Mouse (Mus musculus) heart, embryonic 13.5 days (tissue): ENCODE measurements at regions not wholly inside any gene's neighbourhood (a gene's known extent, or its start where the extent isn't known, plus 50 kb on each side); places are given as distances from the start of the nearest gene placed in this dataset.

ENCODE experiments used
- ATAC-seq: fragments of 200-750 bp; cut with Nextera tagmentation; 2 replicates; pipeline ENCODE4 v1.8.0; 2017; ENCODE audit warnings: moderate TSS enrichment; ENCODE audit not compliant: insufficient number of reproducible peaks, low FRiP score, low TSS enrichment; ENCODE audit errors: extremely low read depth
- H3K27ac ChIP-seq: fragments of 300-500 bp; sonication (generic); replicated peaks from 2 replicates; pipeline ENCODE4 v1.5.1; 2015; ENCODE audit warnings: moderate library complexity, mild to moderate bottlenecking, inconsistent platforms
- H3K27me3 ChIP-seq: fragments of 300-500 bp; sonication (generic); replicated peaks from 2 replicates; pipeline ENCODE4 v1.6.1; 2015; ENCODE audit warnings: mild to moderate bottlenecking, inconsistent platforms
- H3K36me3 ChIP-seq: fragments of 300-500 bp; sonication (generic); 2 replicates; pipeline ENCODE4 v1.6.1; 2015; ENCODE audit warnings: mild to moderate bottlenecking, inconsistent platforms
- H3K4me1 ChIP-seq: fragments of 300-500 bp; sonication (generic); 2 replicates; pipeline ENCODE4 v1.6.1; 2015; ENCODE audit warnings: inconsistent platforms
- H3K4me2 ChIP-seq: fragments of 300-500 bp; sonication (generic); 2 replicates; pipeline ENCODE4 v1.6.1; 2015; ENCODE audit warnings: inconsistent platforms, mild to moderate bottlenecking, moderate library complexity
- H3K4me3 ChIP-seq: fragments of 300-500 bp; sonication (generic); 2 replicates; pipeline ENCODE4 v1.5.1; 2015; ENCODE audit warnings: moderate library complexity, mild to moderate bottlenecking, inconsistent platforms
- H3K9ac ChIP-seq: fragments of 300-500 bp; sonication (generic); 2 replicates; pipeline ENCODE4 v1.6.1; 2015; ENCODE audit warnings: inconsistent platforms, mild to moderate bottlenecking, moderate library complexity
- H3K9me3 ChIP-seq: fragments of 300-500 bp; sonication (generic); 2 replicates; pipeline ENCODE4 v1.6.1; 2016; ENCODE audit warnings: inconsistent platforms
- WGBS: fragments of 180-500 bp; shearing (Covaris S2); methylation state at CpG from one replicate; pipeline ENCODE4 v1.1.7; 2015; ENCODE audit warnings: mixed read lengths; 5-methylcytosine and 5-hydroxymethylcytosine counted together

DNA sequence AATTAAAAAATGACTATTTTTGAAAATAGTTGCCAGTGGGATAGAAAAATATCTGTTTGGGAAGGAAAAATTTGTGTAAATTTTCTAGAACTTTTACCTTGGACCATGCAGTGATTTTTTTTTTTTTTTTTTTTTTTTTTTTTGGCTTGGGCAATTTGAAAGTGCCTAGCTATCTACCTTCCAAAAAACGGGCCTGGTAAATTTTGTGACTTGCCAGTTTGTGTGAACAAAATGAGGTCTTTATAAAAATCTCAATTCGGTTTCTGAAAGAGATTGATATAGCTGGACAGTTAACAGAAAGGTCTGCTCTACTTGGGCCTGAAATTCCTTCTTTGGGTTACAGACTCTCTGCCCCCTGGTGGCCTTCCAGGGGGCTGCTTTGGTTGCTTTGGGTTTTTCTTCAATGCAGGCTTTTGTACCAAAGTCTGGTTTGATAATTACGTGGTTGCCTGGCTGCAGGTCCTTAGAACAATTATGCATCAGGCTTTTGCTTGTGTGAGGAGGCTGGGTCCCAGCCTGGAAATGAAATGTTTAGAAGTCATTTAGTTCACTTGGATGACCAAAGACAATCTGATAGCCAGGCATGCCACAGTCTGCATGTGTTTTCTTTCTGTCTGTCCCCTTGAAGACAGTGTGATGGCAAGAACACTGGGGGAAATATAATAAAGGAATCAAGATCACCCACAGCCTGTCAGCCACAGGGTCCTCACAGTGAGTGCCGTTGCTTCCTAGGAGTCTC, 75.6 kb upstream of the Jazf1 start:
- Histone ChIP-seq H3K27me3 (no peaks in the 10 kb centered on the region), H3K36me3 (no peaks in the 10 kb centered on the region), H3K4me1 (0 out of 2 replicates have a peak, but pooled peaks cover 3% of the 10 kb centered on the region), H3K27ac (no peak overlapping the region), H3K4me2 (no peak overlapping the region), H3K9me3 (no peaks in the 10 kb centered on the region), H3K9ac (no peak overlapping the region), H3K4me3 (no peak overlapping the region)
- ATAC-seq, result no peak
- WGBS, result 18% methylated on average over 4 of the region's 4 CpGs

DNA sequence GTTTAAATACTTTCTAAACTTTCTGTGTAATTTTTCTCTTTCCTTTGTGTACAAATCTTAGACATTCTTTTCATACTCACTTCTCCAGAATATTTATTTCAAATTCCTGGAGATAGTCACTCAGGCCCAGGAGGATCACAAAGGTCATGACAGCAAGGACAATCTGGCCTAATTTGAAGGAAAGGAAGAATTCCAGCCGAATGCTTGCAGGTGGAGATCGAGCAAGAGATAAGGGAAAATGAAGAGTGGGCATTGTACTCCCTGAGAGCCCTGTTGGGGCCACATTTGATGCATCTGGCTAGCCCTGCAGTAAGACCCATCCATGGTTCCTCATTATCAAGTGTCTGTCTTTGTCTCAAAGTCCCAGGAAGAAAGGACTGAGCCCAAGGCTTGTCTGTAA, 66.0 kb upstream of the Jazf1 start:
- Histone ChIP-seq H3K4me1 (peaks cover 6% of the 10 kb centered on the region; the same call in 1 of the 2 replicates), H3K4me3 (no peak overlapping the region), H3K9me3 (no peaks in the 10 kb centered on the region), H3K9ac (no peak overlapping the region), H3K27me3 (no peaks in the 10 kb centered on the region), H3K4me2 (no peak overlapping the region), H3K36me3 (no peaks in the 10 kb centered on the region), H3K27ac (no peak overlapping the region)
- no peak for ATAC-seq
- 58% methylated on average over 2 of the region's 2 CpGs for WGBS

DNA sequence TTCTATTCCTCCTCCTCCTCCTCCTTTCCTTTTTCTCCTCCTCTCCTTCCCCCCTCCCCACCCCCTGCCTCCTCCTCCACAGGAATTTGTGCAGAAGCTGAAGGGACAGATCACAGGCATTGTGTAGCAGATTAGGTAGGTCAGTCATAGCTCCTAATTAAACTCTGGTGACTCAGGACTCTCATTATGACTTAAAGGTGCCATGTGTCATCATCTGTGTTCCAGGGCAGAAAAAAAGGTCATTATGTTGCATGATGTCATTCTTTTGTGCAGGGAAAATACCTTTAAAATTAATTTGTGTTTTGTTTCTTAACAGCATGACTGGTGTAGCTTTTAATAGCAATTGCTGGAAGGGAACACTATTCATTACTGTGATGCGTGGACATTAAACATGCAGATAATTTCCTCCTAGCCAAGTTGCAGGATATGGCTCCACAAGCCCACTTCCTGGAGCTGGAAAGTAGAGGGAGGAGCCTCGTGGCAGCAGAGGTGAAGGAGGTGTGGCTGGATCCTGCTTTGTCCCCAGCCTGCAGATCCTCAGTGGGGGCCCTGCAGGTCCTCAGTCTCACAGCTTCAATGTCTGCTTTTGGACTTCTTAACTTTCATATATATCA, 62.4 kb upstream of the Jazf1 start:
- 14% methylated on average over 2 of the region's 2 CpGs for WGBS
- Histone ChIP-seq H3K4me1 (peaks cover 6% of the 10 kb centered on the region; the same call in 1 of the 2 replicates), H3K4me3 (no peak overlapping the region), H3K27ac (no peak overlapping the region), H3K36me3 (no peaks in the 10 kb centered on the region), H3K4me2 (no peak overlapping the region), H3K9ac (no peak overlapping the region), H3K27me3 (no peaks in the 10 kb centered on the region), H3K9me3 (no peaks in the 10 kb centered on the region)
- no peak for ATAC-seq

DNA sequence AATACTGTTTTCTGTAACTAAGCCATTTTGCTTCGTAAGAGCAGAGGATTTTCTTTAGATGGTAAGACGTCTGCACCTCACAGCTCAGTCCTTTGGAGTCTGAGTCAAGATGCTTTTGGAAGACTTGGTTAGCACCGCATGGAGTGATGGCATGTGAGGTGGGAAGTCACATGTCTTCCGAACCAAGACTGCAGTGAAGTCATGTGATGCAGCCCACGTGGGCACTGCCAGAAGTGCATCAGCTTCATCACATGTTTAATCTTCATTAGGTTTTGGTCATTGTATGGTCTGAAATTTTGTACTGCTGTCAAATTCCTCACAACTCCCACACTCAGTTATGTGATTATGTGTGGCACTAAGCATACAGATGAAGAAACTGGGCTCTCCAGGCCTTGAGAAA, 58.3 kb upstream of the Jazf1 start:
- Histone ChIP-seq H3K36me3 (no peaks in the 10 kb centered on the region), H3K27ac (no peak overlapping the region), H3K4me2 (no peak overlapping the region), H3K9ac (no peak overlapping the region), H3K4me1 (peaks cover 9% of the 10 kb centered on the region; the same call in 1 of the 2 replicates), H3K4me3 (no peak overlapping the region), H3K9me3 (0 out of 2 replicates have a peak, but pooled peaks cover 4% of the 10 kb centered on the region), H3K27me3 (no peaks in the 10 kb centered on the region)
- ATAC-seq, result no peak
- 67% methylated on average over 5 of the region's 5 CpGs for WGBS

DNA sequence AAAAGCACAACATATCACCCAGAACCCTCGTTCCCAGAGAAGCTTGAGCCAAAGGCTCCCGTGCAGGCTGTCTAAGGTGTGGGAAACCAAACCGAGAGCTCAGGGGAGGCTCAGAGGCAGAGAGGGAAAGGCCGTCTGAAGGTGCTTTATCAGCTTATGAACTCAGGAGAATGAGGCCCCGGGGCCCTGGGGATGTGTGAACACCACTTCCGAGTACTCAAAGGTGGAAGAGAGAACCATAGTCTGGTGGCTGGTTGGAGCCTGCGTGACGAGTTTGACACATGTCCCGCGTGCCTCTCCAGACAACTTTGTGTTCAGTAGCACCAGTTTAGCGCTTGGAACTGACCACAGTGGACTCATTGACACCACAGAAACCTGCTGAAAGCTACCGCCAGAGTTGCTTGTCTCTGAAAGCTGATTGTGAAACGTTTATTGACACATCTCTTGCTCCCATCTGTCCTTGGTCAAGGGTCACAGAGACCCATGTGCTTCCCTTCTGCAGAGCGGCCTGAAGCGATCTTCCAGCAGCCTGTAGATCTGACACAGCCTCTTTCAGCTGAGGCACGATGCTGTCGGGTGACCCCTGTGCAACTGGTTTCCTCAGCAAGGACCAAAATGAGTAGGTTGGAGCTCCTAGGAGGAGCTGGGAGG, 56.5 kb upstream of the Jazf1 start:
- Histone ChIP-seq H3K4me3 (no peak overlapping the region), H3K27me3 (no peaks in the 10 kb centered on the region), H3K4me2 (no peak overlapping the region), H3K36me3 (no peaks in the 10 kb centered on the region), H3K9me3 (0 out of 2 replicates have a peak, but pooled peaks cover 4% of the 10 kb centered on the region), H3K27ac (no peak overlapping the region), H3K9ac (no peak overlapping the region), H3K4me1 (0 out of 2 replicates have a peak, but pooled peaks cover 3% of the 10 kb centered on the region)
- WGBS, result 46% methylated on average over 17 of the region's 17 CpGs
- no peak for ATAC-seq

DNA sequence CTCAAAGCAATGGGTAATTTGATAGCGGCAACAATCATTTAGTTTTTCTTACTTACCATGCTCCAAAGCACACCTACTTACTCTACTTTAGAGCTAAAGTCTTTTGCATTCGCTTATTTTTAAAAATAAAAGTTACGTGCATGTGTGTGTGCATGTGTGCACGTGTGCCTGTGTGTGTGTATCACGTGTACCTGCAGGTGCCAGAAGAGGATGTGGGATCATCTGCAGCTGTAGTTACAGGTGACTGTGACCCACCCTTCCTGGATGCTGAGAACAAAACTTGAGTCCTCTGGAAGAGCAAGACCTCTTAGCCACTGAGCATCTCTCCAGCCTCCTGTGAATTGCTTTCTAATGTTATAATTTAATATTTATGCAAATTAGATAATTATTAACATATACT, 52.0 kb upstream of the Jazf1 start:
- 0 out of 2 replicates have a peak, but pooled peaks cover 4% of the 10 kb centered on the region for H3K9me3 ChIP-seq
- H3K9ac ChIP-seq, result no peak overlapping the region
- H3K27ac ChIP-seq, result no peak overlapping the region
- H3K27me3 ChIP-seq, result no peaks in the 10 kb centered on the region
- H3K4me2 ChIP-seq, result no peak overlapping the region
- no peak overlapping the region for H3K4me3 ChIP-seq
- ATAC-seq, result no peak
- 79% methylated on average over 5 of the region's 5 CpGs for WGBS
- no peaks in the 10 kb centered on the region for H3K36me3 ChIP-seq
- H3K4me1 ChIP-seq, result peaks cover 12% of the 10 kb centered on the region
